Mouse (Mus musculus) MEL-GATA-1-ER (cell line): ENCODE measurements around the gene Apol7e.
"Not testable (repeated sequence)": the region's sequence is repeated elsewhere in the genome, so short reads cannot be mapped to it uniquely, and the experiment has no call there.

ENCODE experiments used
- DNase-seq: peaks from one replicate; pipeline ENCODE4 v3.0.0-alpha.2; 2012; ENCODE audit warnings: low read depth; ENCODE audit errors: extremely low read depth

Apol7e gene

DNA sequence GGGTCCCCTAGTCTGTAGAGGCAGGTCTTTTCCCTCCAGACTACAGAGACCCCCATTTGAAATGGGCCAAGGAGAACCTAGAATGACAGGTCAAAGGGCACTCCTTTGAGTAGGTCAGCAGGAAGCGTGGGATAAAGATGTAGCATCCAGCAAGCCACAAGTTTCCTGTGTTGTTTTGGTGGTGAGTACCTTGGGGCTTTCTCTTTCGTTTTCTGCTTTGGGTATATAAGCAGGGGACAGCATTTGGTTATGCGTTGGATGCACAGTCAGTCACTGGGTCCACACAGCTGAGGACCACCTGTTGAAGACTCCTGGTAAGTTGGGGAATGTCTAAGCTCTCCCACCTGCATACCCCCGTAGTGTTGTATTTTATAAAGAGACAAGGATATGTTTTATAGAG, at the start of gene Apol7e:
Apol7e (plus strand) TSS at position 202 of the 400 bp plus-strand sequence.
- DNase-seq, result not testable (repeated sequence)

DNA sequence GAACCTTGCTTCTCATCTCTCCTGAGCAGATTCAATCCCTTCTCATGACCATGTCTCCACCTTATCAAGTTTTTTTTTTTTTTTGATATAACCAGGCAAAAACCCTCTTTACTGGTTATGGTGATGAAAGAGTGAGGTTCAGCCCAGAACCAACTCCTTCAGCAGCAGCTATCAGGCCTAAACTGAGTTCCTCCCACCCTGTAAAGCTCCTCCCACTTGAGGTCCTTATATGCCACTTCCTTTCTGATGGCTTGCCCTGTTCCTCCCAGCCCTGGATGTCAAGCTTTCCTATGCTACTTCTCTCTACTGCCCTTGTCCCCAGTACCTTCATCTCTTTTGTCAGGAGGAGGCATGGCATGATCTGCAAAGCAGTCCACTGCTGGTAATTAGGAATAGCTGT, 47.5 kb upstream of the Apol7e start:
- not testable (repeated sequence) for DNase-seq

GRCm38 (mm10) chr15:77659773-77660172, 38.9 kb upstream of the Apol7e start:
- DNase-seq, result not testable (repeated sequence)

GRCm38 (mm10) chr15:77661841-77662240, 36.8 kb upstream of the Apol7e start:
- DNase-seq, result not testable (repeated sequence)

- not testable (repeated sequence) for DNase-seq
These were observed 24.6 kb upstream of the Apol7e start for GRCm38 (mm10) chr15:77674081-77674480.

- peak; percentile 1 for DNase-seq
These were observed 14.7 kb upstream of the Apol7e start for GRCm38 (mm10) chr15:77683944-77684343.

GRCm38 (mm10) chr15:77691532-77692311, 6.9 kb upstream of the Apol7e start:
- not testable (repeated sequence) for DNase-seq

- DNase-seq, result peak; percentile 16
These were observed 3.9 kb upstream of the Apol7e start for GRCm38 (mm10) chr15:77694687-77695295.

DNA sequence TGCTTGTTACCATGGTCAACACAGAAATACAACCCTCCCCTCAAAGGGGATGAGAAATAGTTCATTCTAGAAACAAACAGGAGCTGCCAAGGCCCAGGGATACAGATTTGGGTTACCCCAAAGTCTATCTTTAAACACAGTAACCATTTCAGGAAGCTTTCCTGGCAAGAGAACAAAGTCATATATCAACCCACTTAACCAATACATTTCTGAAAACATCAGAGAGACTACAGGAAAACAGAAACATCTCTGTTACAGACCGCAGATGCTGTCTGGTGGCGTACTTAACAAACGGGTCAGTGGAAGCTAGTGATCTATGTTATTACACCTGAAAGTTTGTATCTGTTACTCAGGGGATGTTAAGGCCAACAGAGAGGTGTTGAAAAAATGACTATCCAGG, 6.6 kb downstream of the Apol7e start:
- DNase-seq, result not testable (repeated sequence)

GRCm38 (mm10) chr15:77708936-77709335, 10.3 kb downstream of the Apol7e start:
- DNase-seq, result not testable (repeated sequence)

DNA sequence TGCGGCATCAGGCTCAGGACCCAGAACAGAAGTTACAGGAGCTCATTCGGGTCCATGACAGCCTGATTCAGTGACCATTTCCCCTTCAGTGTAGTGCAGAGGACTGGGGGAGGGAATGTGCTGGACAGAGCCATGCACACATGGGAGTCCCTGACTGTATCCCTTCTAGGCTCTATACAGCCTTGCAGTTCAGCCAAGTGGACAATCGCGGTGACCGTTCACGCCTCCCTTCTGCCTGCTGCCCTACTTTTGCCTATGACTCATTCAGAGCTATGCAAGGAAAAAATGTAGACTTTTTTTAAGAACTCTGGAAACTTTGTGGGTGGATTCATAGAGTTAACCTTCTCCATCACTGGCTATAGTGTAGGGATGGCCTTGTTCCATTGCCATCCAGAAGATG, 19.6 kb downstream of the Apol7e start:
- DNase-seq, result not testable (repeated sequence)

DNA sequence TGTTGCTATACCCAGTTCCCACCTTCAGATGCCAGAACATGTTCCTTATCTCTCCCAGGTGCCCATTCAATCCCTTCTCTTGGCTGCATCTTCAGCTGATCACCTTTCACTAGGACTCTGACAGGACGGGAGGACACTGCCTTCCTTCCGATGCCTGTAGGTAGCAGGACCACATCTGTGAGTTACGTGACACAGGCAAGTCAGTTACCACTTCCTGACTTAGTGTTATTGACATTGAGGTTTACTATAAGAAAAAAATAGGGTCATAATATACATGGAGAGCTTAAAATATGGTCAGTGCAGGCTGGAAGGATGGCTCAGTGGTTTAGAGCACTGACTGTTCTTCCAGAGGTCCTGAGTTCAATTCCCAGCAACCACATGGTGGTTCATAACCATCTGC, 22.9 kb downstream of the Apol7e start:
- DNase-seq, result not testable (repeated sequence)

- not testable (repeated sequence) for DNase-seq
These were observed 25.7 kb downstream of the Apol7e start for GRCm38 (mm10) chr15:77724208-77724911.

- DNase-seq, result not testable (repeated sequence)
These were observed 26.9 kb downstream of the Apol7e start for GRCm38 (mm10) chr15:77725393-77726020.

DNA sequence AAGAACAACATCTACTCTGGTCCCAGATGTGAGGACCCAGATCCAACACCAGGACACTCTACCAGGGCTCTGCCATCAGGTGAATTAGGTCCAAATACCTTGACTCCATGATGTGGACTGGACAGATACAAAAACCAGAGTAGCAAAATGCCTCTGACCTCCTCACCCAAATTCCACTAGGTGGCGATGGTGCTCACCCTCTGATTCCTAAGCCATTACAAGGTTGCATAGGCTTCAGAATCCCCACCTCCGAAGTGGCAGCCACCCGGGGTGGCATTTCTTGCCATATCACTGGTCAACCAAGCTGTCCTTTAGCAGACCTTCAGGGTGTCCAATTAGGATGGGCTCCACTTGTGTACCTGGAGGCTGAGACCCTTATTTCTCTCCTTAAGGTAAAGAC, 28.5 kb downstream of the Apol7e start:
- not testable (repeated sequence) for DNase-seq

DNA sequence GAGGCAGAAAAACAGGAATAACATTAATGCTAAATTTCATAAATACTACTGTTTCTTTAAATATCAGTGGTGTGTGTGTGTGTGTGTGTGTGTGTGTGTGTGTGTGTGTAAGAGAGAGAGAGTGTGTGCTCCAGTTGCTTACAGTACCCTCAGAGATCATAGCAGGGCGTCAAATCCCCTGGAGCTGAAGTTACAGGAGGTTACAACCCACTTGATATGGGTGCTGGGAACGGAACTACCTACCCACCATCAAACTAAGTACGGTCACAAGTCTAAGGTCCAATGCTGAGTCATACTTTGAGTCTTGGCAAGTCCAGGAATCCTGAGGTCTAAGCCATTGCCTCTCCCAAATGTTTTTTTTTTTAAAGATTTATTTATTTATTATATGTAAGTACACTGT, 29.1 kb downstream of the Apol7e start:
- not testable (repeated sequence) for DNase-seq

DNA sequence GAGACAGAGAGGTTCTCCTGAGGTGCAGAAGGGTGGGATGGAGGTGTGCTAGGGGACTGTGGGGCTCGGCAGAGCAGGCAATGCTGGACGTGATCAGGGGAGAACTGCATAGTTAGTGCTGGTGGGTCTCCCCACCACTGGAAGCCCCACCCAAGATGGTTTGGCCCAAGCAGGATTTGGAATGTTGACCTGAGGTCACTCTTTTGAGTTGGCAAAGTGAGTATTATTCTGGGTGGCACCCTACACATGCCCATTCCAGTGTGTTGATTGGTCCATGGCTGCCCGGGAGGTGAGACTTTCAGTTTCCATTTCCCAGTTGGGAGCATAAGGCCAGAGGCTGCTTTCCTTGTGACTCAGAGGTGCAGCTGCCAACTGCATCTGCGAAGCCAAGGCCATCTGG, 30.1 kb downstream of the Apol7e start, which contains the start of gene Apol9b:
Apol9b (plus strand) TSS at position 301 of the 400 bp plus-strand sequence.
- DNase-seq, result not testable (repeated sequence)

GRCm38 (mm10) chr15:77731605-77732004, 32.9 kb downstream of the Apol7e start:
- DNase-seq, result no peak

- not testable (repeated sequence) for DNase-seq
These were observed 34.2 kb downstream of the Apol7e start for GRCm38 (mm10) chr15:77732851-77733250.

GRCm38 (mm10) chr15:77733380-77733779, 34.7 kb downstream of the Apol7e start:
- not testable (repeated sequence) for DNase-seq

DNA sequence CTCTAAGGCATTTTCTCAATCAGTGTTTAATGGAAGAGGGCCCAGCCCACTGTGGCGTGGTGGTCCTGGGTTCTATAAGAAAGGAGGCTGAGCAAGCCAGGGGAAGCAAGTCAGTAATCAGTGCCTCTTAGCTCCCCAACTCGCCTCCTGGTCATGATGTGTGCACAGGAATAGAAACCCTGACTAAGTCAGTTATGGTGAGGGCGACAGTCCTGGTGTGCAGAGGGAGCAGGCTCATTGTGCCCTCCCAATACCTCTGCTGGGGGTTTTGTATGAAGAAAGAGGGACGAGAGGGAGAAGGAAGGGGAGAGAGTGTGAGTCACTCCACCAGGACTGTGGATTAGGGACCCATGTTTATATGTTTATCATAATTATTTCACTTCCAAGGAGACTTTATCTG, 35.2 kb downstream of the Apol7e start:
- DNase-seq, result not testable (repeated sequence)
